Mouse (Mus musculus) stomach, embryonic 16.5 days (tissue): Measurements from ENCODE around the gene Rwdd2b. TPM values are rescaled to one million over a fixed set of nuclear protein-coding genes. Genes with fewer than 3 reads are reported as not detected.
A peak's percentile ranks its signal among the peaks of the same experiment; 100 is the strongest.

Source experiments
- ATAC-seq: fragments of 200-750 bp; cut with Nextera tagmentation; 2 replicates; pipeline ENCODE4 v1.8.0; 2017; ENCODE audit warnings: moderate number of reproducible peaks, moderate TSS enrichment; ENCODE audit not compliant: insufficient read depth, low FRiP score
- H3K27ac ChIP-seq: fragments of 300-500 bp; sonication (generic); 2 replicates; pipeline ENCODE4 v1.5.1; 2014; ENCODE audit warnings: low read length
- H3K27me3 ChIP-seq: fragments of 300-500 bp; sonication (generic); 2 replicates; pipeline ENCODE4 v1.6.1; 2014; ENCODE audit warnings: low read length, control low read depth, mixed read lengths; ENCODE audit not compliant: control insufficient read depth, insufficient read depth
- H3K36me3 ChIP-seq: fragments of 300-500 bp; sonication (generic); 2 replicates; pipeline ENCODE4 v1.6.1; 2014; ENCODE audit warnings: low read length; ENCODE audit not compliant: control insufficient read depth, insufficient read depth
- H3K4me1 ChIP-seq: fragments of 300-500 bp; sonication (generic); 2 replicates; pipeline ENCODE4 v1.6.1; 2014; ENCODE audit warnings: low read length, control low read depth, mixed read lengths; ENCODE audit not compliant: control insufficient read depth, insufficient read depth
- H3K4me2 ChIP-seq: fragments of 300-500 bp; sonication (generic); 2 replicates; pipeline ENCODE4 v1.6.1; 2014; ENCODE audit warnings: low read depth, low read length, mixed read lengths
- H3K4me3 ChIP-seq: fragments of 300-500 bp; sonication (generic); replicated peaks from 2 replicates; pipeline ENCODE4 v1.5.1; 2014; ENCODE audit warnings: mild to moderate bottlenecking, low read length
- H3K9ac ChIP-seq: fragments of 300-500 bp; sonication (generic); 2 replicates; pipeline ENCODE4 v1.6.1; 2014; ENCODE audit warnings: low read length
- H3K9me3 ChIP-seq: fragments of 300-500 bp; sonication (generic); replicated peaks from 2 replicates; pipeline ENCODE4 v1.6.1; 2016; ENCODE audit warnings: low read length, control low read depth; ENCODE audit not compliant: control insufficient read depth
- WGBS: fragments of 180-500 bp; shearing (Covaris S2); extraction: QIAGEN DNeasy Blood & Tissue Kit; methylation state at CpG from one replicate; pipeline ENCODE4 v1.1.7; 2014; 5-methylcytosine and 5-hydroxymethylcytosine counted together
- polyA plus RNA-seq: library from polyadenylated mRNA; unstranded; fragments of >200 nt; fragmentation: Nextera tagmentation; extraction: Ambion mirVana; gene quantifications from 2 replicates; pipeline ENCODE4 v1.2.1, GENCODE M21; 2015

Rwdd2b gene
- polyA plus RNA-seq, 1 experiment from 2014 or later = 12.0 TPM

DNA sequence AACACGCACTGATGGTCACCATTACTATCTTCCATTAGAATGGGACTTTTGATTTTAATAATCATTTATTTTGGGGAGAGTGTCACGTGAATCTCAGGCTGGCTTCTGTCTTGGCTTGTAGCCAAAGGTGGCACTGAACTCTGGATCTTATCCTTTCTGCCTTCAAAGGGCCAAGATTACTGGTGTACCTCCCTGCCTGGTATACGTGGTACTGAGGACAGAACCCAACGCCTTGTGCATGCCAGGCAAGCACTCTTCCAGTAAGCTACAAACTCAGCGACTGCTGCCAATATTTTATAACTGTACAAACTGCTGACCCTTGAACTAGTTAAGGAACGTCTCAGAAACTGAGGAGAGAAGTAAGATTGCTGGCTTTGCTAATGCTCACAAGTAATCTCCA lies 5.4 kb downstream of the Rwdd2b start:
- 82% methylated on average over 6 of the region's 6 CpGs for WGBS
- Histone ChIP-seq H3K27ac (no peak overlapping the region), H3K4me2 (no peak overlapping the region), H3K4me3 (no peak overlapping the region), H3K9ac (no peak overlapping the region), H3K4me1 (peaks cover 4% of the 10 kb centered on the region), H3K27me3 (no peaks in the 10 kb centered on the region), H3K36me3 (no peaks in the 10 kb centered on the region), H3K9me3 (no peaks in the 10 kb centered on the region)
- no peak for ATAC-seq

GRCm38 (mm10) chr16:87434266-87434665 lies 6.1 kb downstream of the Rwdd2b start:
- Histone ChIP-seq H3K4me2 (no peak overlapping the region), H3K4me1 (no peaks in the 10 kb centered on the region), H3K9me3 (no peaks in the 10 kb centered on the region), H3K4me3 (no peak overlapping the region), H3K9ac (no peak overlapping the region), H3K27ac (no peak overlapping the region), H3K36me3 (no peaks in the 10 kb centered on the region), H3K27me3 (no peaks in the 10 kb centered on the region)
- no peak for ATAC-seq
- 83% methylated on average over 7 of the region's 7 CpGs for WGBS

GRCm38 (mm10) chr16:87432033-87432814 lies 8.1 kb downstream of the Rwdd2b start, which contains the start of gene Ltn1:
Gene Ltn1, minus strand, starts transcription at chr16:87432612.
- H3K4me1 ChIP-seq = no peaks in the 10 kb centered on the region
- H3K4me3 ChIP-seq = peak within 1 kb of the TSS; percentile 98
- ATAC-seq = peak; percentile 99
- H3K9me3 ChIP-seq = no peaks in the 10 kb centered on the region
- H3K9ac ChIP-seq = peak within 1 kb of the TSS; percentile 94
- under 1% methylated on average over 56 of the region's 56 CpGs for whole genome bisulfite sequencing
- H3K4me2 ChIP-seq = peak within 1 kb of the TSS; percentile 75
- H3K27me3 ChIP-seq = no peaks in the 10 kb centered on the region
- peak within 1 kb of the TSS; percentile 74 for H3K27ac ChIP-seq
- H3K36me3 ChIP-seq = no peaks in the 10 kb centered on the region

DNA sequence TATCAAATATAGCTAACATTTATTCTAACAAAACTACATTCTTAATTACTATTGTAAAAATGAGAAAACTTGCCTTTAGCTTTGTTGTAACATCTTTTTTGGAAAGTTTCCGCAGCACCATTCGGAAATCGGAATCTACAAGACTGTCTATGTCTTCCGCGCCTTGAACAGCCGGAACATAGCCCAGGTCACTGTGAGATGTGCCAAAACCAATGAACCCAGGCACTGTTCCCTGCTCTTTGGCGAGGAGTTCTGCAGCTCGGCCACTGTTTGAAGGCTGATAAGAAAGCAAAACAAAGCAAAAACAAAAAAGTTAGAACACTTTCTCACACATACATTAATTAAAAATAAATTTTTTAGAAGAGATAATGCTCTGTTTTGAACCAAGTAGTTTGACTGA lies 12.9 kb downstream of the Rwdd2b start:
- H3K9ac ChIP-seq = no peak overlapping the region
- H3K9me3 ChIP-seq = no peaks in the 10 kb centered on the region
- H3K4me2 ChIP-seq = no peak overlapping the region
- WGBS = 96% methylated on average over 8 of the region's 8 CpGs
- no peak for ATAC-seq
- no peak overlapping the region for H3K4me3 ChIP-seq
- H3K27me3 ChIP-seq = no peaks in the 10 kb centered on the region
- H3K36me3 ChIP-seq = peaks cover 21% of the 10 kb centered on the region; the same call in 1 of the 2 replicates
- no peak overlapping the region for H3K27ac ChIP-seq
- no peaks in the 10 kb centered on the region for H3K4me1 ChIP-seq

- no peaks in the 10 kb centered on the region for H3K4me1 ChIP-seq
- ATAC-seq = no peak
- peaks cover 69% of the 10 kb centered on the region for H3K36me3 ChIP-seq
Measured at GRCm38 (mm10) chr16:87420662-87421061, 19.7 kb downstream of the Rwdd2b start.

GRCm38 (mm10) chr16:87405001-87405400 lies 35.4 kb downstream of the Rwdd2b start:
- H3K27ac ChIP-seq = no peak overlapping the region
- H3K4me3 ChIP-seq = no peak overlapping the region
- WGBS = 86% methylated on average over 3 of the region's 3 CpGs
- no peaks in the 10 kb centered on the region for H3K27me3 ChIP-seq
- no peaks in the 10 kb centered on the region for H3K9me3 ChIP-seq
- H3K4me2 ChIP-seq = no peak overlapping the region
- H3K9ac ChIP-seq = no peak overlapping the region
- H3K36me3 ChIP-seq = peaks cover 18% of the 10 kb centered on the region
- no peaks in the 10 kb centered on the region for H3K4me1 ChIP-seq
- no peak for ATAC-seq

More at GRCm38 (mm10) chr16:87420662-87421061, 19.7 kb downstream of the Rwdd2b start:
- H3K27ac ChIP-seq = no peak overlapping the region
- 0 out of 2 replicates have a peak, but pooled peaks cover 4% of the 10 kb centered on the region for H3K9me3 ChIP-seq
- no peak overlapping the region for H3K4me3 ChIP-seq
- no peak overlapping the region for H3K4me2 ChIP-seq
- no peaks in the 10 kb centered on the region for H3K27me3 ChIP-seq
- H3K9ac ChIP-seq = no peak overlapping the region
- WGBS = 92% methylated on average over 8 of the region's 8 CpGs

DNA sequence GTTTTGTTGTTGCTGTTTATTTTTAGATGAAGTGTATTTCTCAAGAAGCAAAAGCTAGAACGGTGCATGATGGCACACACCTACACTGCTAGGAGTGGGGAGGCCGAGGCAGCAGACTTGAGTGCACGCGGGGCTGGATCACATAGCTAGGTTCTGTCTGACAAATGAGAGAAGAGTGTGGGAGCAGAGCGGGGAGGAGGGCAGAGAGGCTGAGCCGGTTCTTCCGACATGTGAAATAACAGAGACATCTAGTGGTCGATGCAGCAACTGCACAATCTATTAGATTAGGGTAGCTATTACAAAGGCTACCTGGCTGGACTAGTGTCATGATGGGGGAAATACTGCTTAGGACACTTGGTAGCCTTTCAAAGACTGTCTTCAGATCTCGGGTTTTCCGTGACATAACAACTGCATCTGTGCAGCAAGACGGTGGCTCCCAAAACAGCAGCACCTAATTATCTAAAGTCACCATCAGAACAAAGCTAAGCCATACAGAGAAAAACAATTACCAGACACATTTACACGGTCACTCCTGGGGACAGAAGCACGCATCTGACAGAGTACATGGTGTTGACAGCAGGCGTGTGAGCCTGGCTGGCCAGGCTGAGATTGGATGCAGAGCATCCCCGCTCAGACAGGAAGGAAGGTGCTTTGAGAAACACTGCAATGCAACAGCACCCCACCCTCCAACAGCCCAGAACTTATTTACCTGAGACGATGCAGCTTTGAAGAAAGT lies 46.4 kb downstream of the Rwdd2b start:
- 47% methylated on average over 16 of the region's 16 CpGs for WGBS
- Histone ChIP-seq H3K4me2 (no peak overlapping the region), H3K4me3 (no peak overlapping the region), H3K27ac (no peak overlapping the region), H3K9me3 (no peaks in the 10 kb centered on the region), H3K4me1 (no peaks in the 10 kb centered on the region), H3K9ac (no peak overlapping the region), H3K36me3 (peaks cover 4% of the 10 kb centered on the region; the same call in 1 of the 2 replicates), H3K27me3 (no peaks in the 10 kb centered on the region)
- ATAC-seq = peak; percentile 53; the same call in 1 of the 2 replicates

GRCm38 (mm10) chr16:87387444-87387977 lies 52.9 kb downstream of the Rwdd2b start:
- Histone ChIP-seq H3K9ac (no peak overlapping the region), H3K27me3 (no peaks in the 10 kb centered on the region), H3K4me1 (no peaks in the 10 kb centered on the region), H3K27ac (no peak overlapping the region), H3K9me3 (no peaks in the 10 kb centered on the region), H3K36me3 (peaks cover 4% of the 10 kb centered on the region; the same call in 1 of the 2 replicates), H3K4me2 (no peak overlapping the region), H3K4me3 (no peak overlapping the region)
- 93% methylated on average over 3 of the region's 3 CpGs for WGBS
- ATAC-seq = no peak

- H3K4me2 ChIP-seq = no peak overlapping the region
- H3K4me3 ChIP-seq = no peak overlapping the region
- ATAC-seq = no peak
- no peaks in the 10 kb centered on the region for H3K4me1 ChIP-seq
- H3K27ac ChIP-seq = no peak overlapping the region
- H3K36me3 ChIP-seq = peaks cover 22% of the 10 kb centered on the region
- no peaks in the 10 kb centered on the region for H3K27me3 ChIP-seq
- no peaks in the 10 kb centered on the region for H3K9me3 ChIP-seq
- 80% methylated on average over 2 of the region's 2 CpGs for WGBS
- H3K9ac ChIP-seq = no peak overlapping the region
Measured at GRCm38 (mm10) chr16:87384366-87384765, 56.0 kb downstream of the Rwdd2b start.
